Mouse (Mus musculus) spleen, postnatal 10 days (tissue): ENCODE data around the gene Zranb3.
A peak's percentile ranks its signal among the peaks of the same experiment; 100 is the strongest.
"Not testable (repeated sequence)": the region's sequence is repeated elsewhere in the genome, so short reads cannot be mapped to it uniquely, and the experiment has no call there.

ENCODE experiments used
- DNase-seq, 2 experiments: peaks; one replicate each; pipeline ENCODE4 v3.0.0; 2021 to 2022; ENCODE audit warnings: low spot score in 2 of 2

Zranb3 gene

GRCm38 (mm10) chr1:128102641-128103461 is at the start of gene Zranb3, which contains the start of gene R3hdm1:
Gene Zranb3, minus strand, starts transcription at chr1:128103047.
Gene R3hdm1, plus strand, starts transcription at chr1:128103301.
- DNase-seq = peak; percentile 93 to 96

- DNase-seq = no peak
Observed at GRCm38 (mm10) chr1:128141737-128142136, 38.9 kb upstream of the Zranb3 start.

GRCm38 (mm10) chr1:128141039-128141438 is 38.2 kb upstream of the Zranb3 start:
- DNase-seq = no peak

GRCm38 (mm10) chr1:128136222-128136621 is 33.4 kb upstream of the Zranb3 start:
- DNase-seq = not testable (repeated sequence)

GRCm38 (mm10) chr1:128120913-128121627 is 18.2 kb upstream of the Zranb3 start:
- DNase-seq = no peak

- DNase-seq = peak in 1 of 2 experiments; percentile 69
Observed at GRCm38 (mm10) chr1:128103520-128104088, 757 bp upstream of the Zranb3 start.

- DNase-seq = peak; percentile 55 to 57
Observed at GRCm38 (mm10) chr1:128102251-128102640, 601 bp downstream of the Zranb3 start.

- DNase-seq = no peak
Observed at GRCm38 (mm10) chr1:128098309-128098708, 4.5 kb downstream of the Zranb3 start.

GRCm38 (mm10) chr1:128094686-128095085 is 8.2 kb downstream of the Zranb3 start:
- DNase-seq = no peak

- no peak for DNase-seq
Observed at GRCm38 (mm10) chr1:128082800-128083199, 20.0 kb downstream of the Zranb3 start.

- DNase-seq = no peak
Observed at GRCm38 (mm10) chr1:128081873-128082272, 21.0 kb downstream of the Zranb3 start.

- no peak for DNase-seq
Observed at GRCm38 (mm10) chr1:128080936-128081696, 21.7 kb downstream of the Zranb3 start.

GRCm38 (mm10) chr1:128078646-128079045 is 24.2 kb downstream of the Zranb3 start:
- DNase-seq = no peak

- DNase-seq = no peak
Observed at GRCm38 (mm10) chr1:128077788-128078187, 25.1 kb downstream of the Zranb3 start.

GRCm38 (mm10) chr1:128076791-128077479 is 25.9 kb downstream of the Zranb3 start:
- no peak for DNase-seq

- DNase-seq = no peak
Observed at GRCm38 (mm10) chr1:128073051-128073450, 29.8 kb downstream of the Zranb3 start.

- DNase-seq = no peak
Observed at GRCm38 (mm10) chr1:128070003-128070402, 32.8 kb downstream of the Zranb3 start.

- no peak for DNase-seq
Observed at GRCm38 (mm10) chr1:128068945-128069397, 33.9 kb downstream of the Zranb3 start.

GRCm38 (mm10) chr1:128064716-128065115 is 38.1 kb downstream of the Zranb3 start:
- no peak for DNase-seq

GRCm38 (mm10) chr1:128062167-128062566 is 40.7 kb downstream of the Zranb3 start:
- DNase-seq = no peak

GRCm38 (mm10) chr1:128061401-128061800 is 41.4 kb downstream of the Zranb3 start:
- no peak for DNase-seq
